Mouse (Mus musculus): ENCODE results near the gene Cradd. TPM values are rescaled to one million over a fixed set of nuclear protein-coding genes. Genes with fewer than 3 reads are reported as not detected.

The Cradd gene
- 2.5 TPM for polyA plus RNA-seq (2014; fragmentation: Illumina TruSeq; extraction: RNeasy Lipid Tissue Mini Kit (QIAGEN cat#74804); ENCODE audit: low read depth, low replicate concordance)

GRCm38 (mm10) chr10:95323393-95324277 is at the start of gene Cradd:
Gene Cradd (minus strand): TSS chr10:95324133.

Other genes with a start within 250 kb of the Cradd start
- 8.8 TPM for gene Socs2, start 93.0 kb upstream of the Cradd start, polyA plus RNA-seq (2014; fragmentation: Illumina TruSeq; extraction: RNeasy Lipid Tissue Mini Kit (QIAGEN cat#74804); ENCODE audit: low read depth, low replicate concordance)
- gene Mrpl42, start 177.8 kb upstream of the Cradd start, polyA plus RNA-seq (2014; fragmentation: Illumina TruSeq; extraction: RNeasy Lipid Tissue Mini Kit (QIAGEN cat#74804); ENCODE audit: low read depth, low replicate concordance) = 66.0 TPM
- 1,812 TPM for gene Ube2n, start 191.0 kb upstream of the Cradd start, polyA plus RNA-seq (2014; fragmentation: Illumina TruSeq; extraction: RNeasy Lipid Tissue Mini Kit (QIAGEN cat#74804); ENCODE audit: low read depth, low replicate concordance)
- gene Nudt4, start 240.0 kb upstream of the Cradd start, polyA plus RNA-seq (2014; fragmentation: Illumina TruSeq; extraction: RNeasy Lipid Tissue Mini Kit (QIAGEN cat#74804); ENCODE audit: low read depth, low replicate concordance) = 1,208 TPM